Mouse (Mus musculus) embryonic fibroblast, embryonic 13.5 days (primary cell): ENCODE data around the gene Hs3st5.

Experiments used
- CTCF ChIP-seq: IDR thresholded peaks from 2 replicates; pipeline ENCODE4 v1.5.1; 2011; ENCODE audit warnings: mild to moderate bottlenecking, control low read depth, low read length, moderate library complexity, borderline replicate concordance; ENCODE audit not compliant: insufficient read depth
- POLR2A ChIP-seq: IDR thresholded peaks from 2 replicates; pipeline ENCODE4 v1.6.1; 2011; ENCODE audit warnings: low read depth, mild to moderate bottlenecking, control low read depth, low read length, moderate library complexity

DNA sequence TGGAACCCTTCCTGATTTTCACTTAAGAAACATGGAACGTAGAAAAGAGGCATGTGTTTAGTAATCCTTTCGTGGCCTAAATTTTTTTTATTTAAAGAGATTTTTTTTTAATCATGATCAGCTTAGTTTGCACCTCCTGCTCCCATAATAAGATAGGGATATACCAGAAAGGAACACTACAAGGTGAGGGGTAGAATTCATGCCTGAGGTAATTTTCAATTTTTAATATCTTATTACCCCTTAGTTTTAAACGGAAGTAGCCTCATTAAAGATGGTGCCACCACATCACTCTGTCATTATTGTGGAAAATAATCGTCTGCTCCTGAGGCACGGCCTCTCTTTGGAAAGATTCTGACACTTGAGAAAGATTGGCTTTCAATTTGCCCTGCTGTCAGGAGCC, 299.2 kb downstream of the Hs3st5 start:
- TF ChIP-seq CTCF = no peak
- TF ChIP-seq POLR2A = no peak
